Mouse (Mus musculus): ENCODE measurements around the gene Kcna2.

- TF ChIP-seq CTCF (IDR thresholded peaks at IDR 0.05; ENCODE audit: low read depth, low read length), result no peak
- TF ChIP-seq POLR2A (IDR thresholded peaks at IDR 0.05; ENCODE audit: extremely low read depth, insufficient read depth, low read length), result no peak
Measured at GRCm38 (mm10) chr3:107128421-107128820, 27.5 kb downstream of the Kcna2 start.

Measured in liver, adult 2 months (tissue).